Mouse (Mus musculus): ENCODE measurements at regions not wholly inside any gene's neighbourhood (a gene's known extent, or its start where the extent isn't known, plus 50 kb on each side); places are given as distances from the start of the nearest gene placed in this dataset.
A peak's percentile ranks its signal among the peaks of the same experiment; 100 is the strongest.
"Not testable (repeated sequence)": the region's sequence is repeated elsewhere in the genome, so short reads cannot be mapped to it uniquely, and the experiment has no call there.

- Histone ChIP-seq H3K4me3 (ENCODE audit: low read depth, low read length) (no peak overlapping the region), H3K27me3 (ENCODE audit: insufficient read depth, low read length) (no peaks in the 10 kb centered on the region), H3K4me1 (ENCODE audit: insufficient read depth) (no peaks in the 10 kb centered on the region), H3K9me3 (ENCODE audit: low read length) (no peaks in the 10 kb centered on the region), H3K36me3 (ENCODE audit: insufficient read depth) (no peaks in the 10 kb centered on the region), H3K4me2 (ENCODE audit: low read depth) (no peak overlapping the region), H3K27ac (ENCODE audit: low read depth, low read length) (no peak overlapping the region), H3K9ac (no peak overlapping the region)
- TF ChIP-seq CTCF (IDR thresholded peaks at IDR 0.05; ENCODE audit: low read depth) = no peak
- WGBS = 79% methylated on average over 5 of the region's 5 CpGs
- DNase-seq = no peak
- ATAC-seq = no peak
These were observed 348.1 kb downstream of the Sfmbt2 start for GRCm38 (mm10) chr2:10718366-10718765.

- H3K27ac ChIP-seq (ENCODE audit: low read depth, low read length); H3K9ac ChIP-seq; H3K4me1 ChIP-seq (ENCODE audit: insufficient read depth); H3K27me3 ChIP-seq (ENCODE audit: insufficient read depth, low read length); H3K36me3 ChIP-seq (ENCODE audit: insufficient read depth); H3K4me3 ChIP-seq (ENCODE audit: low read depth, low read length); DNase-seq; H3K9me3 ChIP-seq (ENCODE audit: low read length); H3K4me2 ChIP-seq (ENCODE audit: low read depth); ATAC-seq: not testable (repeated sequence)
- 93% methylated on average over 5 of the region's 5 CpGs for WGBS
These were observed 364.0 kb downstream of the Sfmbt2 start for GRCm38 (mm10) chr2:10734337-10734736.

- Histone ChIP-seq H3K27me3 (ENCODE audit: insufficient read depth, low read length) (peaks cover 5% of the 10 kb centered on the region; the same call in 1 of the 2 replicates), H3K9ac (0 out of 2 replicates have a peak overlapping the region, but pooled peaks have one; percentile 10), H3K4me2 (ENCODE audit: low read depth) (peak overlapping the region; percentile 48), H3K36me3 (ENCODE audit: insufficient read depth) (no peaks in the 10 kb centered on the region), H3K27ac (ENCODE audit: low read depth, low read length) (no peak overlapping the region), H3K4me3 (ENCODE audit: low read depth, low read length) (peak overlapping the region; percentile 23), H3K4me1 (ENCODE audit: insufficient read depth) (0 out of 2 replicates have a peak, but pooled peaks cover 5% of the 10 kb centered on the region), H3K9me3 (ENCODE audit: low read length) (no peaks in the 10 kb centered on the region)
- ATAC-seq = peak; percentile 85
- 4% methylated on average over 13 of the region's 13 CpGs for WGBS
- no peak for TF ChIP-seq CTCF (IDR thresholded peaks at IDR 0.05; ENCODE audit: low read depth)
- peak; percentile 72 for DNase-seq
These were observed 366.6 kb downstream of the Sfmbt2 start for GRCm38 (mm10) chr2:10736696-10737457.

- WGBS = 9% methylated on average over 9 of the region's 9 CpGs
- Histone ChIP-seq H3K4me1 (ENCODE audit: insufficient read depth) (0 out of 2 replicates have a peak, but pooled peaks cover 5% of the 10 kb centered on the region), H3K9me3 (ENCODE audit: low read length) (no peaks in the 10 kb centered on the region), H3K9ac (no peak overlapping the region), H3K4me2 (ENCODE audit: low read depth) (peak overlapping the region; percentile 48), H3K36me3 (ENCODE audit: insufficient read depth) (no peaks in the 10 kb centered on the region), H3K4me3 (ENCODE audit: low read depth, low read length) (peak overlapping the region; percentile 23), H3K27ac (ENCODE audit: low read depth, low read length) (no peak overlapping the region), H3K27me3 (ENCODE audit: insufficient read depth, low read length) (peaks cover 5% of the 10 kb centered on the region; the same call in 1 of the 2 replicates)
- ATAC-seq (peak; percentile 97), DNase-seq (peak; percentile 77)
- TF ChIP-seq CTCF (IDR thresholded peaks at IDR 0.05; ENCODE audit: low read depth) = no peak
These were observed 367.1 kb downstream of the Sfmbt2 start for GRCm38 (mm10) chr2:10737458-10737775.

GRCm38 (mm10) chr2:10745127-10745526 is 374.8 kb downstream of the Sfmbt2 start:
- 84% methylated on average over 7 of the region's 7 CpGs for WGBS
- TF ChIP-seq CTCF (IDR thresholded peaks at IDR 0.05; ENCODE audit: low read depth) = no peak
- Histone ChIP-seq H3K4me1 (ENCODE audit: insufficient read depth) (no peaks in the 10 kb centered on the region), H3K9me3 (ENCODE audit: low read length) (no peaks in the 10 kb centered on the region), H3K4me3 (ENCODE audit: low read depth, low read length) (no peak overlapping the region), H3K9ac (no peak overlapping the region), H3K27me3 (ENCODE audit: insufficient read depth, low read length) (no peaks in the 10 kb centered on the region), H3K4me2 (ENCODE audit: low read depth) (no peak overlapping the region), H3K36me3 (ENCODE audit: insufficient read depth) (no peaks in the 10 kb centered on the region), H3K27ac (ENCODE audit: low read depth, low read length) (no peak overlapping the region)
- DNase-seq (no peak), ATAC-seq (no peak)

- no peaks in the 10 kb centered on the region for H3K27me3 ChIP-seq (ENCODE audit: insufficient read depth, low read length)
- DNase-seq (peak; percentile 33), ATAC-seq (peak; percentile 88)
- 37% methylated on average over 3 of the region's 3 CpGs for WGBS
- H3K4me1 ChIP-seq (ENCODE audit: insufficient read depth) = no peaks in the 10 kb centered on the region; the same call in 1 of the 2 replicates
- H3K9ac ChIP-seq = no peak overlapping the region
- H3K4me2 ChIP-seq (ENCODE audit: low read depth) = no peak overlapping the region
- H3K9me3 ChIP-seq (ENCODE audit: low read length) = no peaks in the 10 kb centered on the region
- H3K36me3 ChIP-seq (ENCODE audit: insufficient read depth) = no peaks in the 10 kb centered on the region
- no peak overlapping the region for H3K4me3 ChIP-seq (ENCODE audit: low read depth, low read length)
- TF ChIP-seq CTCF (IDR thresholded peaks at IDR 0.05; ENCODE audit: low read depth) = no peak
- no peak overlapping the region for H3K27ac ChIP-seq (ENCODE audit: low read depth, low read length)
These were observed 385.1 kb downstream of the Sfmbt2 start for GRCm38 (mm10) chr2:10755375-10755774.

- no peak for ATAC-seq
- no peaks in the 10 kb centered on the region; the same call in 1 of the 2 replicates for H3K4me1 ChIP-seq (ENCODE audit: insufficient read depth)
- no peak overlapping the region for H3K27ac ChIP-seq (ENCODE audit: low read depth, low read length)
- TF ChIP-seq CTCF (IDR thresholded peaks at IDR 0.05; ENCODE audit: low read depth) = no peak
- 30% methylated on average over 8 of the region's 8 CpGs for whole genome bisulfite sequencing
- DNase-seq = no peak
- no peaks in the 10 kb centered on the region for H3K9me3 ChIP-seq (ENCODE audit: low read length)
- H3K27me3 ChIP-seq (ENCODE audit: insufficient read depth, low read length) = no peaks in the 10 kb centered on the region
- no peak overlapping the region for H3K9ac ChIP-seq
- no peak overlapping the region for H3K4me3 ChIP-seq (ENCODE audit: low read depth, low read length)
- no peaks in the 10 kb centered on the region for H3K36me3 ChIP-seq (ENCODE audit: insufficient read depth)
- H3K4me2 ChIP-seq (ENCODE audit: low read depth) = no peak overlapping the region
These were observed 387.0 kb downstream of the Sfmbt2 start for GRCm38 (mm10) chr2:10757202-10757840.

Data from forebrain, postnatal 0 days (tissue).